Mouse (Mus musculus): ENCODE measurements around the gene 9530003J23Rik.

Gene 9530003J23Rik

GRCm38 (mm10) chr10:117185399-117186089 lies 53.0 kb downstream of the 9530003J23Rik start:
- DNase-seq (ENCODE audit: low spot score in 2 of 2): no peak

Data from frontal cortex, postnatal 10 days (tissue).